Mouse (Mus musculus): ENCODE measurements at regions not wholly inside any gene's neighbourhood (a gene's known extent, or its start where the extent isn't known, plus 50 kb on each side); places are given as distances from the start of the nearest gene placed in this dataset.

DNA sequence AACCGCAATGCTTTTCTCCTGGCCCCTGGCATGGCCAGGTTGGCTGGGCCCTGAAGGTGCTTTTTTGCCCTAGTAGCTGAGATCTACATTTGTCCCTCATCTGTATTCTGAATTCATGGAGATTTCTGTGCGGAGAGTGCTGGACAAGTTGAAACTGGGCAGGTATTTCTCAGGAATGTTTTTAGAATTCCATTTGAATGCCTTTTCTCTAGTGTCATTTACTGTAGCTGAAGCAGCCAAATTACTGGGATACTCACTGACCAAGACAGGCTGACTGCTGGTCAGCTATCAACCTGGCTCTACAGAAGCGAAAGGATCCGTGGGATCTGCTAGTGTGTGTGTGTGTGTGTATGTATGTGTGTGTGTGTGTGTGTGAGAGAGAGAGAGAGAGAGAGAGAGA, 83.7 kb upstream of the Sec61g start:
- TF ChIP-seq CTCF (IDR thresholded peaks at IDR 0.05; ENCODE audit: borderline replicate concordance, insufficient read depth, low read depth, low read length) (no peak), POLR2A (IDR thresholded peaks at IDR 0.05; ENCODE audit: borderline replicate concordance, insufficient read depth, low read length) (no peak)
